8 mouse cellular contexts compared by ENCODE assay signal in the genomic region with DNA sequence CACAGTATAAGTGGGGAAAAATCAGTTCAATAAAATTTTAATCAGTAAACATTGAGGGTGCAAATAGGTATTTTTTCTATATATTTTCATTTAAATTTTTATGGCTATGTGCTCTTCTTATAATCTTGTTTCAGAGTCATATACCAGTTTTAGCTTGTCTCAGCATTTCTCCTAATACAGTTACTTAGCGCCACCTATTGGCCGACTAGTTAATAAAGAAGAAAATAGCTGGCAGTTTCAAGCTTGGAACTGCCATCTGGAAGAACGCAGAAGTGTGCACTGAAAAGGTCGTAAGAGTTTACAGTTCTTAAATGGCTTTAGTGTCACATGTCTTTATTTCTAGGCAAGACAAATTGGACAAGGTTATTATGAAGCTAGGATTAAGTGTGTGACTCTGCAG.
A peak's percentile ranks its signal among the peaks of the same experiment; 100 is the strongest.
DNase-seq lines count a peak whose midpoint lies in the region; ATAC-seq and TF ChIP-seq lines count a peak whose summit lies in the region.

No protein-coding gene starts in this region.

- no peak for TF ChIP-seq POLR2A in liver, adult 2 months (IDR thresholded peaks at IDR 0.05; ENCODE audit: extremely low read depth, insufficient read depth, low read length)

- H3K79me2 ChIP-seq in liver, adult 2 months (ENCODE audit: control insufficient read depth, insufficient read depth, low read length), result no peaks in the 10 kb centered on the region

- H3K9ac ChIP-seq in liver, adult 2 months (ENCODE audit: low read depth, low read length), result no peak overlapping the region
- H3K9ac ChIP-seq in liver, embryonic 12.5 days, result no peak overlapping the region

- H3K4me3 ChIP-seq in liver, adult 2 months (ENCODE audit: insufficient read depth, low read depth, low read length), result no peak overlapping the region
- H3K4me3 ChIP-seq in liver, embryonic 12.5 days, result no peak overlapping the region

- no peak overlapping the region for H3K4me2 ChIP-seq in liver, embryonic 12.5 days

- 9% methylated on average over 4 of the region's 4 CpGs for WGBS in liver, adult 2 months
- WGBS in liver, embryonic 12.5 days (ENCODE audit: insufficient replicate concordance), result 18% methylated on average over 4 of the region's 4 CpGs

- TF ChIP-seq CTCF in liver, adult 2 months (IDR thresholded peaks at IDR 0.05; ENCODE audit: low read depth, low read length), result peak; percentile 53

- H3K27ac ChIP-seq in liver, adult 2 months (replicated peaks; ENCODE audit: insufficient read depth, low read depth, low read length), result no peak overlapping the region
- H3K27ac ChIP-seq in liver, embryonic 12.5 days, result no peak overlapping the region

- H3K27me3 ChIP-seq in liver, adult 2 months (ENCODE audit: control insufficient read depth, insufficient read depth, low read length), result no peaks in the 10 kb centered on the region
- no peaks in the 10 kb centered on the region for H3K27me3 ChIP-seq in liver, embryonic 12.5 days (replicated peaks)

- no peaks in the 10 kb centered on the region for H3K9me3 ChIP-seq in liver, embryonic 12.5 days (replicated peaks)

- peak; percentile 7 for DNase-seq in adrenal gland, adult 2 months
- DNase-seq in adrenal gland, adult 8-10 months, result no peak
- peak; percentile 48 for DNase-seq in liver, adult 2 months (ENCODE audit: extremely low read depth, low read depth, low spot score)
- peak; percentile 71 for DNase-seq in cerebellum, adult 9-10 months
- DNase-seq in hindlimb bud, embryonic 11.5 days (ENCODE audit: extremely low spot score, low read depth, low spot score), result peak; percentile 74
- no peak for DNase-seq in spleen, postnatal 14 days (ENCODE audit: low spot score in 2 of 2)

- H3K4me1 ChIP-seq in liver, adult 2 months (ENCODE audit: control insufficient read depth, insufficient read depth, low read length), result no peaks in the 10 kb centered on the region
- H3K4me1 ChIP-seq in liver, embryonic 12.5 days, result no peaks in the 10 kb centered on the region

- no peak for ATAC-seq in liver, embryonic 12.5 days
- peak; percentile 47; the same call in 1 of the 2 replicates for ATAC-seq in megakaryocyte, adult 5-6 weeks (ENCODE audit: poor library complexity, severe bottlenecking)

- H3K36me3 ChIP-seq in liver, adult 2 months (ENCODE audit: control insufficient read depth, insufficient read depth, low read length), result no peaks in the 10 kb centered on the region
- no peaks in the 10 kb centered on the region for H3K36me3 ChIP-seq in liver, embryonic 12.5 days

Comparison
In these comparisons a context has a peak if more than half of its experiments do, and no peak if none do; other contexts are left out.
1. DNase-seq: peak in adrenal gland, adult 2 months (single experiment), liver, adult 2 months (single experiment), cerebellum, adult 9-10 months (single experiment) and hindlimb bud, embryonic 11.5 days (single experiment); none in adrenal gland, adult 8-10 months (single experiment) and spleen, postnatal 14 days (0 of 2).